Mouse (Mus musculus) brain, embryonic 14.5 days (tissue): Measurements from ENCODE around the gene Ptprr. TPM values are rescaled to one million over a fixed set of nuclear protein-coding genes. Genes with fewer than 3 reads are reported as not detected.

ENCODE experiments used
- DNase-seq: peaks from one replicate; pipeline ENCODE4 v3.0.0-alpha.2; 2011; ENCODE audit warnings: low read depth
- CTCF ChIP-seq: fragments of 200-500 bp; IDR thresholded peaks from 2 replicates; pipeline ENCODE4 v1.5.1; 2012; ENCODE audit warnings: inconsistent platforms, mild to moderate bottlenecking, moderate library complexity, borderline replicate concordance; ENCODE audit not compliant: insufficient read depth, insufficient read length; ENCODE audit errors: extremely low read depth
- POLR2A ChIP-seq: fragments of 200-500 bp; IDR thresholded peaks from 2 replicates; pipeline ENCODE4 v1.6.1; 2012; ENCODE audit warnings: mild to moderate bottlenecking, inconsistent platforms, borderline replicate concordance; ENCODE audit not compliant: poor library complexity, insufficient read depth, insufficient read length, severe bottlenecking; ENCODE audit errors: extremely low read depth
- polyA plus RNA-seq: library from polyadenylated mRNA; depleted of rRNA; stranded (reverse); fragments of >200 nt; gene quantifications from 2 replicates; pipeline ENCODE4 v1.2.3, GENCODE M21; 2012

Ptprr gene
- polyA plus RNA-seq, 1 experiment, result 9.2 TPM

DNA sequence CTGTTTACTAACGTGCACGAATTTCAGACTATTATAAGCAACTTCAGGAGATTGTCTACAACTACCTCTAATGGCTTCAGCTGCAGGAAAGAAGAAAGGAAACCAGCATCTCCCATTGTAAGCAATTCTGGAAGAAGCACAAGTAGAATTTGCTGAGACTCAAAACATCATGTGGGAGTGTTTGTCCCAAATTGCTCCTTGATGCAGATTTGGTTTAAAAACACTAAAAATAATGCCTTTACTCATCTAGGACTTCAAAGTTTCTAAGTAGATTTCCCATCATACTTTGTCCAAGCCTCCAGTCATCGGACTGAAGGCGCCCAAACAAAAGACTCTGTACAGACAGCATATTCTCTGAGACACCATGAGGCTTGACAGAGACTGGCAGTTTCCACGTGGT is 57.9 kb downstream of the Ptprr start:
- TF ChIP-seq POLR2A, result no peak
- TF ChIP-seq CTCF, result no peak
- DNase-seq, result no peak

DNA sequence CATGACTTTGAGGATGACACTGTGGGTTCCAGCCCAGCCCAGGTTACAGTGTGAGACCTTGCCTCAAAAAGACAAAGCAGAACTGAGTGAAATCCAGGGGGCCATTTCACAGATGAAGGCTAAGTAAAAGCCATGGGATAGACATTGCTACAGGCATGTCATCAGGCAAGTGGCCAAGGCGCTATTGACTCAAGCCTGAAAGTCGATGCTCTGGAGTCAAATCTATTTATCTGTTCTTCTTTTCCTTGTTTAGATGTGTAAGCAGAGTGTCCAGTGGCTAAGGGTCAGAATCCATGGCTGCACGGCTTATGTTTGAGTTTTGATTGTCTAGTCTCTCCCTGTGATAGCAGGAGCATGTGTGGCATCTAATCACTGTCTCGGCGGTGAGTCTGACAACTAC is 60.6 kb downstream of the Ptprr start:
- TF ChIP-seq POLR2A (no peak), CTCF (no peak)
- no peak for DNase-seq

DNA sequence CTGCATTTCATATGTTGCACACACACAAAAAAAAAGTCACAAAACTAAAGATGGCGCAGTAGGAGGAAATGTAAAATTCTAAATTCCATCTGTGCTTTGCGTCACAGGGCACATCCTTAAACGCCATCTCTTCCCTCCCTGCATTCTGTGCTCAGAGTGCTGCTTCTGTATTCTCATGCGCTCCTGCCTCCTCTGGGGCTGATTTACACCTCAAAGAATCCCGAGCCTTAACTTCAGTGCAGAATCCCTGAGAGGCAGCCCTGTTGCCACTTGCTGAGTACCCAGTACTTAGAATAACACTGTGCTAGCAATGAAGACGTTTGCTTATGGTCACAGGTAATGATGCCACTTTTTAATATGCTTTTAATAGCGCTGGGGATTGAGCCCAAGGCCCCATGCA is 61.4 kb downstream of the Ptprr start:
- no peak for TF ChIP-seq POLR2A
- TF ChIP-seq CTCF, result no peak
- no peak for DNase-seq

DNA sequence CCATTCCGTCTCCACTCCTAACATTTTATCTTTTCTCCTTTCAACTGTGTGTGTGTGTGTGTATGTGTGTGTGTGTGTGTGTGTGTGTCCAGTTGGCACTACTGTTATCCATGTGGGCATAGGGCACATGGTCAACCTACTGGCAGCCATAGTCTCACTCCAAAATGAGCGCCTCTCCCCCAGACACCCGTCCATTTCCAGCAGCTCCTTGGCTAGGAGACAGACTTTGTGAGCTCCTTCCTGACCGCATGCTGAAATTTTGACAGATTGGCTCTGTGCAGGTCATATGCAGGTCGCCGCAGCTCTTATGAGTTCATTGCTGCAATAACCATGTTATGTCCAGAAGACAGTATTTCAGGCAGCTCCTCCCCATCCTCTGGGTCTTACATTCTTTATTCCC is 62.8 kb downstream of the Ptprr start:
- no peak for DNase-seq
- TF ChIP-seq POLR2A (no peak), CTCF (no peak)

DNA sequence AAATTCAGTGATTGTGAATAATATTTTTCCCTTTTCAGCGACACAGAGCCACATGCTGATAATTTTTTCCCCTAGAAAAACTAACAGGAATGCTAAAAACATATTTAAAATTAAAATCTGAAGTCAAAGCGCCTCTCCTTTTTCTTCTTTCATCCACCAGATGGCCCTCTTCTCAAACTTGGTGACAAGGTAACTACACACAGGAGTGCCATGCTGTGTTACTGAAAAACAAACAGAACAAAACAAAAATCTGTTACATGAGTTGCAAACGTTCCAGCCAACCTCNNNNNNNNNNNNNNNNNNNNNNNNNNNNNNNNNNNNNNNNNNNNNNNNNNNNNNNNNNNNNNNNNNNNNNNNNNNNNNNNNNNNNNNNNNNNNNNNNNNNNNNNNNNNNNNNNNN is 66.0 kb downstream of the Ptprr start:
- TF ChIP-seq CTCF (peak; percentile 22; the same call in 1 of the 2 replicates), POLR2A (no peak)
- peak; percentile 54 for DNase-seq

DNA sequence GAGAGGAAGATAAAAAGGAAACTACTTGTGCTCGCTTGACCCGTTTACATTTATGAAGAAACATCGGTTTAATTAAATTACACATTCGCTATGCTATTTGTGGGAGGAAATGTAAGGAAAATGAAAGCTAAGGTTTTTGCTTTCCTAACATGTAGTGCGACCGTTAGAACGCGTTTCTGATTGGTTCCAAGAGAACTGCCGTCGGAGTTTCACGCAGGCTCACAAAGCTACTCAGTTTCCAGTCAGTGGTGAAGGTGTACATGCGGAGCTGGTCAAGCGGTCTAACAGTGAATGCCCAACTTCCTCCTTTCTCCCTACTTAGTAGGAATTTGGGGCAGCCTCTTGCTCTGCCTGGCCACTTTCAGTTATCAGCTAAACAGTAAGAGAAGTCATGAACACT is 78.5 kb downstream of the Ptprr start:
- DNase-seq, result no peak
- TF ChIP-seq CTCF (no peak), POLR2A (no peak)

DNA sequence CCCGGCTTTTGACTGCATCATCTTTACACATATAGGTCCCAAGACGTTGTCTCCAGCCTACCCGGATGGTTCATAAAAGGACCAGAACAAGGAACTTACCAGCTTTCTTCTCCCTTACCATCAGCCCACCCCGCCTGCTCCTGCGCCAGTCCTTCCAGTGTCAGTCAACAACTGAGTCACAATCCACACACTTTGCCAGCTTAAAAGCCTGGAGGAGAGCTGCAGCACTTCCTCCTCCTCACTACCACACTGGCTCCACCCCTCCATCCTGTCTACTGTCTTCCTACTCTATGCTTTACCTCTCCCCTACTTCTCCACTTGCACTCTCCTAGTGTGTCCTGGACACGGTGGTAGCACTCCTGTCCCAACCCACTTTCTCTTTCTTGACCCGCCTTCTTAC is 80.5 kb downstream of the Ptprr start:
- TF ChIP-seq POLR2A (no peak), CTCF (no peak)
- no peak for DNase-seq

DNA sequence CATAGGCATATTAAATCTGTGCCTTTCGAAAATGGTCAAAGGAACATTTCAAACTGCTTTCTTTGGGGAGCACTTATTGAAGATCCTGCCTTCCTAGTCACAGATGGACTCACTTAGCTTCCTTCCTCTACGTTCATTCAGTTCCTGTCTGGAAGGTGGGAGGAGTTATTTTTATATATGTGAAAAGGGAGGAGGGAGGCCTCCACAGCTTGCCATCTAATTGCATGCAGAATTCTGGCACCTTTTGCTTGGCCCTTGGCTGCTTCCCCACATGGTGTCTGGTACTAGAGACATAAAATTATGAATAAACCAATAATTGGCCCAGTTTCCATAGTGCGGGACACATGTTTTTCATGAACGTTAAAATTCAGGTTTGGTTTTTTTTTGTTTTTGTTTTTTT is 90.2 kb downstream of the Ptprr start:
- DNase-seq, result peak; percentile 79
- TF ChIP-seq POLR2A, result no peak
- TF ChIP-seq CTCF, result no peak

DNA sequence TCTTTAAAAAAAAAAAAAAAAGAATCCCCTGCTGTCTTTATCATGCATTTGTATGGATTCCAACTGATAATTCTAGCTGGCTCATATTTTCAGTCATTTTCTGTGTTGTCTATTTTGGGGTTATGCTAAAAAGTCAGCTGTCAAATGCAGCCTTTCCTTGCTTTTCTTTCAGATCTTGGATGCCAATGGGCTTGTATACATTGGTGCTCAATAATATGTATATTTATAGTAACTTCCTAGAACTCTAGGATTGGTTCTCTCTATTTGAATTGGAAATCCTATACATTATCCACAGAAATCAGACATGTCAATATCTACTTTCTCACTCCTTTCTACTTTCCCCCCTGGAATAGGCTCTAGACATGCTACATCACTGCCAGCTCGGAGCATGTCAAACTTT is 90.7 kb downstream of the Ptprr start:
- no peak for DNase-seq
- TF ChIP-seq POLR2A (no peak), CTCF (no peak)

DNA sequence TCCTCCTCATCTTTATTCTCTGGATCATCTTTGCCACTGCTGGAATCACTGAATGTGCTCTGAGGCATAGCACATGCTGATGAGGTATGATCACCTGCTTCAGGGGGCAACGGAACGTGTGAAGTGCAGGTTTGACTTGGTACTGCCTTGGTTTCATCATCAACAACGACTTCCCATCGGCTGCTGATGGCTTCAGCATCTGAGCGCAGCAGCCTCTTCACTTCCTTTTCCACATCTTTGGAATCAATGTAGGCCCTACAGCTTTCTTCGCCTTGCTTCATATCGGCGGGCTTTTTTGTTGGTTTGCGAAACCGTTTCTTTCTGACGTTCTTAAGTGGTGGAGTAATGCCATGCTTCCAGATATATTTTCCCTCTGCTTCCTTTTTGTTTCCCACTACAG is 94.9 kb downstream of the Ptprr start:
- TF ChIP-seq POLR2A (no peak), CTCF (no peak)
- DNase-seq, result no peak

DNA sequence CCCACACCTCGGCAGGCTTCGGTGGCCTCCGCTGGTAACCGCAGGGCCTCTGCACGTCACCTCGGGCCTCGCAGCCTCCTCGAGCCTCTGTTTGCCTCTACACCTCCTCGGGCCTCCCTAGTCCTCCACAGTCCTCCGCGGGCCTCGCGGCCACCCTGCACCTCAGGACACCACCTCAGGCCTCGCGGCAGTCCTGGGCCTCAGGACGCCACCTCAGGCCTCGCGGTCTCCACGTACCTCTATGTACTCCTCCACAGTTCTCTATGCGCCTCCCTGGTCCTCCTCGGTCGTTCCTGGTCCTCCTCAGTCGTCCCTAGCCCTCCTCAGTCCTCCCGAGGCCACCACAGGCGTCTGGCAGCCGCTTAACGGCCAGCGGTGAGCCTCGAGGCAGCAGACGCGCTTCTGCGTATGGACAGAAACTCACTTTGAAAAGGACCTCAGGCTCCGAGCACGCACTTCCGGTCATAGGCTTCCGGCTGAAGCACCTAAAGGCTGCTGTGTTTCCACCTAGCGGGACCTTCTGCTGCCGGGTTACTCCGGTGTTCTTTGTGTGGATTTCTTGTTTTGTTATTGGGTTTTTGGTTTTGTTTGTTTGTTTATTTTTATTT is 96.0 kb downstream of the Ptprr start, which contains the start of gene 4933416C03Rik:
4933416C03Rik (minus strand) TSS at position 51 of the 608 bp plus-strand sequence.
- DNase-seq, result no peak
- no peak for TF ChIP-seq CTCF
- TF ChIP-seq POLR2A, result no peak

DNA sequence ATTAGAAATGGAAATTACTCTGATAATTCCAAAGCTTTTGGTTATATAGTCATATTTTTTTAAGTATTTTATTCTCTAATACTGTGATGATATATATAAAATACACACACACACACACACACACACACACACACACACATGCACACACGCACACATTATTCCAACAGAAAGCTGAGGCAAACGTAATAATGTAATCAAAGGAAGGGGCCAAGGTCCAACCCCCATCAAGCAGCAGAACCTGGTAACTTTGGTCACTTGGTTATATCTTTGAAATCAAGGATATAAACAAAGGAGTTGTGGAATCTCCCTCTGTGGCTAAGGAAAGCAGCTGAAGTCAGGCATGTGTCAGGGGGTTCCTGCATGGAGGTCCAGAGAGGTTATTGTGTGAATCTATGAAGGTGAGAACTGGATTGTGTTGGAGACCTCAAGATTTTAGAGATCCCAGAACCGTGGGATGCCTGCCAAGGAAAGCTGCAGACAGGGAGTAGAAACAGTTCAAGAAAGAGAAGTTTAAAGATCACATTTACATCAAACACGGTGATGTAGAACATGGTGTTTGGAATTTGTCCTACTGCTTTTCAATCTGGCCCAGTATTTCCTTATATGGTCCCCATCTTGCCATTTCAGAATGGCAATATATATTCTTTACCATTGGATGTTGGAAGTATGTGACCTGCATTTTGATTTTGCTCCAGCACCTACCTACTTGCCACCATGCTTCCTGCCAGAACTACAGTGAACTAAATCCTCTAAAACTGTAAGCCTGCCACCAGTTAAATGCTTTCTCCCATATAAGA is 98.1 kb downstream of the Ptprr start:
- no peak for TF ChIP-seq POLR2A
- no peak for TF ChIP-seq CTCF
- no peak for DNase-seq

DNA sequence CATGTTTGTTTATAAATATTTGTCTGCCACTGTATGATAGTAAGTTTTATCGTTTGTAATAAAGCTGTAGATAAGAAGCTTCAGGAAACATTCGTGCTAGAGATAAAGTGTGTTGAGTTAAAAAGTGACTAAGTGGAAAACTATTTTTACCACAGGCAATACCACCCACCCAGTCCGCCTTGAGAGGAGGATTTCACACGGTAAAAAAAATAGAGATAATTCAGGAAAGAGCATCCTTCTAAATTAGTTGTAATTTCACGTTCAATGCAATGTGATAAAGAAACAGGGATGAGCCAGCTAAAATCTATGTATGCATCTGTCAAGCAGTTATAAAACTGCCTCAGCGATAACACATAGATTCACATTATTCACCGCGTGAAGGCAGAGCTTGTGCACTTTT is 99.0 kb downstream of the Ptprr start:
- TF ChIP-seq POLR2A (no peak), CTCF (no peak)
- DNase-seq, result no peak
